Mouse (Mus musculus): ENCODE results near the gene Gm42421. TPM values are rescaled to one million over a fixed set of nuclear protein-coding genes. Genes with fewer than 3 reads are reported as not detected.

Gene Gm42421
- 0.22 and 0.78 TPM in 2 replicates for polyA plus RNA-seq (2015; fragmentation: Nextera tagmentation; extraction: Ambion mirVana)

- Histone ChIP-seq H3K36me3 (ENCODE audit: insufficient read depth, low read length) (peaks cover 58% of the 10 kb centered on the region), H3K27me3 (ENCODE audit: insufficient read depth, low read length) (no peaks in the 10 kb centered on the region), H3K27ac (no peak within 1 kb of the TSS), H3K4me1 (replicated peaks; ENCODE audit: insufficient read depth, low read length) (no peaks in the 10 kb centered on the region), H3K9me3 (replicated peaks; ENCODE audit: low read length) (no peaks in the 10 kb centered on the region), H3K9ac (ENCODE audit: low read depth, low read length) (no peak within 1 kb of the TSS), H3K4me3 (replicated peaks; ENCODE audit: low read depth, low read length) (no peak within 1 kb of the TSS), H3K4me2 (ENCODE audit: low read length) (no peak within 1 kb of the TSS)
- DNase-seq (ENCODE audit: low spot score) (no peak), ATAC-seq (replicated peaks; ENCODE audit: low FRiP score, low read depth) (no peak)
- WGBS = 93% methylated on average over 8 of the region's 8 CpGs
- no peak for TF ChIP-seq CTCF (IDR thresholded peaks at IDR 0.05; ENCODE audit: low read depth)
These were observed at the start of gene Gm42421 for GRCm38 (mm10) chr5:143927875-143928274. Gene Gm42421 (plus strand): TSS chr5:143928175.

GRCm38 (mm10) chr5:143885274-143885673 is 42.7 kb upstream of the Gm42421 start:
- Histone ChIP-seq H3K4me1 (replicated peaks; ENCODE audit: insufficient read depth, low read length) (no peaks in the 10 kb centered on the region), H3K9ac (ENCODE audit: low read depth, low read length) (no peak overlapping the region), H3K9me3 (replicated peaks; ENCODE audit: low read length) (no peaks in the 10 kb centered on the region), H3K4me3 (replicated peaks; ENCODE audit: low read depth, low read length) (no peak overlapping the region), H3K36me3 (ENCODE audit: insufficient read depth, low read length) (peaks cover 70% of the 10 kb centered on the region), H3K4me2 (ENCODE audit: low read length) (no peak overlapping the region), H3K27ac (no peak overlapping the region), H3K27me3 (ENCODE audit: insufficient read depth, low read length) (no peaks in the 10 kb centered on the region)
- ATAC-seq (replicated peaks; ENCODE audit: low FRiP score, low read depth) (no peak), DNase-seq (ENCODE audit: low spot score) (no peak)
- no peak for TF ChIP-seq CTCF (IDR thresholded peaks at IDR 0.05; ENCODE audit: low read depth)
- WGBS = 97% methylated on average over 3 of the region's 3 CpGs

- H3K9me3 ChIP-seq (replicated peaks; ENCODE audit: low read length) = no peaks in the 10 kb centered on the region
- no peaks in the 10 kb centered on the region for H3K27me3 ChIP-seq (ENCODE audit: insufficient read depth, low read length)
- H3K27ac ChIP-seq = no peak overlapping the region
- no peaks in the 10 kb centered on the region for H3K4me1 ChIP-seq (replicated peaks; ENCODE audit: insufficient read depth, low read length)
- H3K36me3 ChIP-seq (ENCODE audit: insufficient read depth, low read length) = peaks cover 51% of the 10 kb centered on the region
- WGBS = 73% methylated on average over 6 of the region's 6 CpGs
- ATAC-seq (replicated peaks; ENCODE audit: low FRiP score, low read depth) (no peak), DNase-seq (ENCODE audit: low spot score) (no peak)
- no peak overlapping the region for H3K4me3 ChIP-seq (replicated peaks; ENCODE audit: low read depth, low read length)
- H3K4me2 ChIP-seq (ENCODE audit: low read length) = no peak overlapping the region
- no peak for TF ChIP-seq CTCF (IDR thresholded peaks at IDR 0.05; ENCODE audit: low read depth)
- no peak overlapping the region for H3K9ac ChIP-seq (ENCODE audit: low read depth, low read length)
These were observed 37.2 kb upstream of the Gm42421 start for GRCm38 (mm10) chr5:143890741-143891140.

GRCm38 (mm10) chr5:143892255-143892886 is 35.6 kb upstream of the Gm42421 start:
- no peak overlapping the region for H3K27ac ChIP-seq
- H3K9me3 ChIP-seq (replicated peaks; ENCODE audit: low read length) = no peaks in the 10 kb centered on the region
- peak; percentile 48; the same call in 1 of the 2 replicates for TF ChIP-seq CTCF (IDR thresholded peaks at IDR 0.05; ENCODE audit: low read depth)
- ATAC-seq (replicated peaks; ENCODE audit: low FRiP score, low read depth) = no peak
- H3K36me3 ChIP-seq (ENCODE audit: insufficient read depth, low read length) = peaks cover 40% of the 10 kb centered on the region
- no peaks in the 10 kb centered on the region for H3K27me3 ChIP-seq (ENCODE audit: insufficient read depth, low read length)
- DNase-seq (ENCODE audit: low spot score) = no peak
- 76% methylated on average over 9 of the region's 9 CpGs for WGBS
- no peaks in the 10 kb centered on the region for H3K4me1 ChIP-seq (replicated peaks; ENCODE audit: insufficient read depth, low read length)
- no peak overlapping the region for H3K9ac ChIP-seq (ENCODE audit: low read depth, low read length)
- H3K4me3 ChIP-seq (replicated peaks; ENCODE audit: low read depth, low read length) = no peak overlapping the region
- no peak overlapping the region for H3K4me2 ChIP-seq (ENCODE audit: low read length)

GRCm38 (mm10) chr5:143893396-143893795 is 34.6 kb upstream of the Gm42421 start:
- H3K27ac ChIP-seq = no peak overlapping the region
- no peaks in the 10 kb centered on the region for H3K27me3 ChIP-seq (ENCODE audit: insufficient read depth, low read length)
- no peak overlapping the region for H3K4me2 ChIP-seq (ENCODE audit: low read length)
- H3K9me3 ChIP-seq (replicated peaks; ENCODE audit: low read length) = no peaks in the 10 kb centered on the region
- H3K4me3 ChIP-seq (replicated peaks; ENCODE audit: low read depth, low read length) = no peak overlapping the region
- ATAC-seq (replicated peaks; ENCODE audit: low FRiP score, low read depth) = no peak
- H3K36me3 ChIP-seq (ENCODE audit: insufficient read depth, low read length) = peaks cover 44% of the 10 kb centered on the region
- no peaks in the 10 kb centered on the region for H3K4me1 ChIP-seq (replicated peaks; ENCODE audit: insufficient read depth, low read length)
- DNase-seq (ENCODE audit: low spot score) = no peak
- WGBS = 53% methylated on average over 5 of the region's 5 CpGs
- no peak for TF ChIP-seq CTCF (IDR thresholded peaks at IDR 0.05; ENCODE audit: low read depth)
- no peak overlapping the region for H3K9ac ChIP-seq (ENCODE audit: low read depth, low read length)

GRCm38 (mm10) chr5:143897635-143898330 is 30.2 kb upstream of the Gm42421 start, which contains the start of gene Ankrd61:
Gene Ankrd61 (minus strand): TSS chr5:143897685.
- no peak within 1 kb of the TSS for H3K27ac ChIP-seq
- DNase-seq (ENCODE audit: low spot score) (no peak), ATAC-seq (replicated peaks; ENCODE audit: low FRiP score, low read depth) (no peak)
- H3K4me1 ChIP-seq (replicated peaks; ENCODE audit: insufficient read depth, low read length) = no peaks in the 10 kb centered on the region
- no peak within 1 kb of the TSS for H3K9ac ChIP-seq (ENCODE audit: low read depth, low read length)
- H3K4me2 ChIP-seq (ENCODE audit: low read length) = no peak within 1 kb of the TSS
- 84% methylated on average over 14 of the region's 14 CpGs for WGBS
- H3K27me3 ChIP-seq (ENCODE audit: insufficient read depth, low read length) = no peaks in the 10 kb centered on the region
- peaks cover 46% of the 10 kb centered on the region for H3K36me3 ChIP-seq (ENCODE audit: insufficient read depth, low read length)
- H3K4me3 ChIP-seq (replicated peaks; ENCODE audit: low read depth, low read length) = no peak within 1 kb of the TSS
- no peaks in the 10 kb centered on the region for H3K9me3 ChIP-seq (replicated peaks; ENCODE audit: low read length)
- TF ChIP-seq CTCF (IDR thresholded peaks at IDR 0.05; ENCODE audit: low read depth) = no peak

Data from kidney, postnatal 0 days (tissue).